Mouse (Mus musculus) urinary bladder, postnatal 4 days (tissue): ENCODE data around the gene Mid1.
"Not testable (repeated sequence)": the region's sequence is repeated elsewhere in the genome, so short reads cannot be mapped to it uniquely, and the experiment has no call there.

Experiments
- DNase-seq, 2 experiments: peaks; one replicate each; pipeline ENCODE4 v3.0.0; 2021 to 2022; ENCODE audit warnings: low spot score in 2 of 2

Gene Mid1

GRCm38 (mm10) chrX:169999912-170000641, 315.1 kb downstream of the Mid1 start:
- DNase-seq, result not testable (repeated sequence)

- peak in 1 of 2 experiments; percentile 62 for DNase-seq
Measured at GRCm38 (mm10) chrX:170000642-170001387, 315.8 kb downstream of the Mid1 start.

- not testable (repeated sequence) for DNase-seq
Measured at GRCm38 (mm10) chrX:170001388-170001695, 316.3 kb downstream of the Mid1 start.

- peak; percentile 24 to 94 for DNase-seq
Measured at GRCm38 (mm10) chrX:170002510-170003197, 317.7 kb downstream of the Mid1 start.

- peak; percentile 22 to 66 for DNase-seq
Measured at GRCm38 (mm10) chrX:170003536-170003935, 318.5 kb downstream of the Mid1 start.

GRCm38 (mm10) chrX:170004236-170004635, 319.2 kb downstream of the Mid1 start:
- peak; percentile 33 to 77 for DNase-seq

- DNase-seq, result peak in 1 of 2 experiments; percentile 78
Measured at GRCm38 (mm10) chrX:170004793-170005192, 319.8 kb downstream of the Mid1 start.

GRCm38 (mm10) chrX:170005194-170005593, 320.2 kb downstream of the Mid1 start:
- DNase-seq, result peak; percentile 70 to 92

- DNase-seq, result peak in 1 of 2 experiments; percentile 66
Measured at GRCm38 (mm10) chrX:170005695-170006297, 320.8 kb downstream of the Mid1 start.

GRCm38 (mm10) chrX:170006694-170007247, 321.8 kb downstream of the Mid1 start:
- peak; percentile 32 to 67 for DNase-seq

GRCm38 (mm10) chrX:170007375-170008178, 322.6 kb downstream of the Mid1 start:
- DNase-seq, result peak; percentile 24 to 76

- peak in 1 of 2 experiments; percentile 63 for DNase-seq
Measured at GRCm38 (mm10) chrX:170008179-170008467, 323.1 kb downstream of the Mid1 start.

- DNase-seq, result peak; percentile 65 to 85
Measured at GRCm38 (mm10) chrX:170008584-170008983, 323.6 kb downstream of the Mid1 start.

- DNase-seq, result peak; percentile 99 to 100
Measured at GRCm38 (mm10) chrX:170009016-170009750, 324.2 kb downstream of the Mid1 start, which contains the start of gene Gm21887. Gene Gm21887 (plus strand): TSS chrX:170009659.

GRCm38 (mm10) chrX:170009801-170010221, 324.8 kb downstream of the Mid1 start:
- peak; percentile 99 to 100 for DNase-seq

GRCm38 (mm10) chrX:170010581-170011528, 325.9 kb downstream of the Mid1 start:
- peak; percentile 76 to 98 for DNase-seq

GRCm38 (mm10) chrX:170011529-170011879, 326.5 kb downstream of the Mid1 start:
- DNase-seq, result peak; percentile 20 to 60

- DNase-seq, result peak in 1 of 2 experiments; percentile 21
Measured at GRCm38 (mm10) chrX:170013421-170013820, 328.4 kb downstream of the Mid1 start.

GRCm38 (mm10) chrX:170014038-170014437, 329.0 kb downstream of the Mid1 start:
- peak in 1 of 2 experiments; percentile 18 for DNase-seq
